Mouse (Mus musculus) CD8-positive naive resting alpha-beta T cell, adult 57 days (primary cell): Measurements from ENCODE around the gene Ccr3. TPM values are rescaled to one million over a fixed set of nuclear protein-coding genes. Genes with fewer than 3 reads are reported as not detected.

Experiments used
- total RNA-seq: library from RNA; stranded (reverse); gene quantifications from one replicate; pipeline ENCODE4 v1.2.4, GENCODE M21; 2023

Ccr3 gene
- 0.46 TPM for total RNA-seq

DNA sequence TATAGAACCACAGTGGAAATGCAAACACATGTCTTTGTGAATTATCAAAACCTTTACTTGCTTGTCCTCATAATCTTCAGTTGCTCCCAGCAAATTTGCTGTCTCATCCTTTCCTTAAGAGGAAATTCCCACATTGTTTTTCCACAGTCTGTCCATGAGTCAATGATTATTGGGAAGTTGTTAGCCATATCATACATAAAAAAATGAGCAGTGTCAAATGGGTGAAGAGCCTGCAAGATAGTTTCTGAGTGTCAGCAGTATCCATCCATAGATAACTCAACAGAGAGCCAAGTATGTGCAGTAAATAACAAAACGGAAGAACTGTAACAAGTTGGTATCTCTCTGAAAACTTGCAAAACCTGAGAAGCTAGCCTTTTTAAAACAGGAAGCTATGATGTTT lies at the start of gene Ccr3:
Ccr3 (plus strand) TSS at position 301 of the 400 bp plus-strand sequence.

DNA sequence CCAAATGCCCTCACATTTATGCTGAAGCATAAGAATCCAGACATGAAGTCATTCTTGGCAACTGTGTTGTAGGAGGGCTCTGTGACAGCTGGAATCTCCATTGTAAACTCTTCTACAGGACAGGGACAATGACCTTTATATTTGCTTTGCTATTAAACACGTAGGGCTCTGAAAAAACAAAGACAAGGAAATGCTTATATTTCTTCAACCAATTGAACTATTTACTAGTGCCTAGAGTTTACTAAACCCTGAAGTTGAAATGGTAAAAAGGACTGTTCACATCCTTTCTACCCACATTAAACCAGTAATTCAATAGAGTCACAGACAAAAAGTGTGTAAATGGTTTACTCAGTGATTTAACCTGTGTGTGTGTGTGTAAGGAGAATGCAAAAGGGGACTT lies 43.5 kb upstream of the Ccr3 start, which contains the start of gene Ccr1l1:
Ccr1l1 (minus strand) TSS at position 101 of the 400 bp plus-strand sequence.

Other genes starting within 250 kb of the Ccr3 start
- gene Cxcr6, start 215.5 kb upstream of the Ccr3 start, total RNA-seq, result 15.6 TPM
- gene Fyco1, start 170.1 kb upstream of the Ccr3 start, total RNA-seq, result 61.4 TPM
- 0.34 TPM for gene Xcr1, start 159.9 kb upstream of the Ccr3 start, total RNA-seq
- 0.46 TPM for gene Ccr1, start 53.3 kb upstream of the Ccr3 start, total RNA-seq
- gene Ccr1l1, start 43.6 kb upstream of the Ccr3 start, total RNA-seq, result not detected
- 1.0 TPM for gene Ccr2, start 80.0 kb downstream of the Ccr3 start, total RNA-seq
- gene Ccr5, start 99.6 kb downstream of the Ccr3 start, total RNA-seq, result 8.1 TPM